Mouse (Mus musculus) megakaryocyte, embryonic 14.5 days (primary cell): ENCODE measurements around the gene Rexo2.

Experiments used
- FLI1 ChIP-seq: IDR thresholded peaks from 2 replicates; pipeline ENCODE4 v1.6.1; 2012; ENCODE audit warnings: low read length, inconsistent platforms, mixed read lengths
- GATA1 ChIP-seq: IDR thresholded peaks from 3 replicates; pipeline ENCODE4 v1.6.1; 2012; ENCODE audit warnings: mixed read lengths, low read length, inconsistent platforms, borderline replicate concordance

- no peak for TF ChIP-seq GATA1
- TF ChIP-seq FLI1: no peak
Measured at GRCm38 (mm10) chr9:48517372-48518130, 37.1 kb upstream of the Rexo2 start.
